Mouse (Mus musculus): ENCODE data around the gene Prcp. TPM values are rescaled to one million over a fixed set of nuclear protein-coding genes. Genes with fewer than 3 reads are reported as not detected.
A peak's percentile ranks its signal among the peaks of the same experiment; 100 is the strongest.

Prcp gene
- total and polyA plus RNA-seq, 3 experiments, result 20.1 to 28.9 (median 27.8) TPM

DNA sequence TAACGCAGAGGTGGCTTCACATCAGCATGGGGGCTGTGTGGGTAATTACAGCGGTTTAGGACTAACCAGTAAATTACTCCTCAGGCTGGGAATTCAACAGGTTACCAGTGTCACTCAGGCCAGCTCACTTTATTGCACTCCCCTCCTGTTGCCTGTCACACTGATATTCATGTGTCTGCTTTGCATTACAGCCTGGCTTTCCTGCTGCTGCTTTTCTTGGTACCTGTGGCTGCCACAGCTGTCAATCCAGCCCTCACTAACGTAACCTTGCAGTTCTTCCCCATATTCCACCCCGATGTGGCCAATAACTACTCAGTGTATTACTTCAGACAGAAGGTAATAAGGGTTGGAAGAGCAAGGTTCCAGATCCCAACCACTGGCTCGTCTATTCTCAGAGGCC, 65.5 kb downstream of the Prcp start:
- TF ChIP-seq EP300 (IDR thresholded peaks at IDR 0.05; ENCODE audit: low read length) (peak; percentile 6; the same call in 1 of the 2 replicates), ELF1 (IDR thresholded peaks at IDR 0.05; ENCODE audit: low read depth, low read length) (no peak)
- H3K27me3 ChIP-seq (replicated peaks), result no peaks in the 10 kb centered on the region
- no peaks in the 10 kb centered on the region for H3K79me2 ChIP-seq (replicated peaks; ENCODE audit: control insufficient read depth, extremely low read depth, insufficient read depth, poor library complexity, severe bottlenecking)
- H3K4me2 ChIP-seq (ENCODE audit: insufficient read depth, low read depth, poor library complexity, severe bottlenecking), result peak overlapping the region; percentile 39
- no peak overlapping the region for H3K9ac ChIP-seq (ENCODE audit: insufficient read depth, low read depth)
- H3K27ac ChIP-seq (ENCODE audit: insufficient read depth, low read depth), result 0 out of 2 replicates have a peak overlapping the region, but pooled peaks have one; percentile 11
- H3K36me3 ChIP-seq (replicated peaks in 1 of 2; ENCODE audit: control insufficient read depth in 1 of 2, insufficient read depth in 1 of 2, low read length in 1 of 2), result no peaks in the 10 kb centered on the region
- H3K4me3 ChIP-seq (replicated peaks in 1 of 3; ENCODE audit: low read depth in 2 of 3, low read length in 2 of 3, poor library complexity in 1 of 3), result peak overlapping the region in 1 of 3 experiments; percentile 13
- peak; percentile 50 for DNase-seq (ENCODE audit: extremely low read depth)
- dilution Hi-C loops (cut with MboI; ENCODE audit: extremely low pct_ligation_motif_present, extremely low pct_unique_long_range_greater_than_20kb, low sequenced_read_pairs), result no loop called here
- in situ Hi-C loops (cut with MboI; ENCODE audit: low pct_ligation_motif_present, low pct_unique_long_range_greater_than_20kb, low sequenced_read_pairs), result loop anchor here (10.0 kb wide), 1 partner anchor 65 kb away; the partner anchor contains the start of genes Ddias and Prcp
- H3K4me1 ChIP-seq (ENCODE audit: control insufficient read depth in 1 of 2, insufficient read depth in 2 of 2), result peaks cover 17 to 28% of the 10 kb centered on the region in 2 experiments
- H3K9me3 ChIP-seq (replicated peaks; ENCODE audit: low read length), result no peaks in the 10 kb centered on the region

DNA sequence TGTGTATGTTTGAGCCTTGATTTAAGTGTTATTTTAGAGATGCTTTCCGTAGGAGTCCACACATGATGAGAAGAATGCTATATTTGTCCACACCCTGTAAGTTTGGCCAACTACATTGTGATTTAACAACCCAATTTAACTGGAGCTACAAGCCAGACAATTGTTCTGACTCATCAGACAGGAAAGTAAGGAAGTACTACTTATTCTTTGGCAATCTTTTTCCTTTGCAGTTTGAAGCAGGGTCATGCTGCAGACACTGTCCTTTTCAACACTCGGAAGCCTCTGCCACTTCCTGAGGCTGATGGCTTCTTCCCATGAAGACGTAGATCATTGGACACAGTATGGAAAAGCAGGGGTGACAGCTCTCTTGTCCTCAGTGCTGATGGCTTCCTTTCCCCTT, 76.5 kb downstream of the Prcp start:
- no peak for TF ChIP-seq PAX5 (IDR thresholded peaks at IDR 0.05; ENCODE audit: low read length)
- TF ChIP-seq JUN (IDR thresholded peaks at IDR 0.05; ENCODE audit: insufficient read depth, low read depth, low read length), result no peak
- TF ChIP-seq MAX (IDR thresholded peaks at IDR 0.05; ENCODE audit: low read length), result no peak
- TF ChIP-seq TBP (conservative IDR thresholded peaks at IDR 0.05; ENCODE audit: low read depth, low read length), result no peak
- TF ChIP-seq POLR2A (IDR thresholded peaks at IDR 0.05; ENCODE audit: low read depth, low read length), result no peak
- no peak for TF ChIP-seq ZKSCAN1 (IDR thresholded peaks at IDR 0.05; ENCODE audit: borderline replicate concordance, low read depth, low read length)
- TF ChIP-seq ZNF384 (IDR thresholded peaks at IDR 0.05; ENCODE audit: low read depth, low read length), result no peak
- TF ChIP-seq MXI1 (IDR thresholded peaks at IDR 0.05; ENCODE audit: low read depth, low read length), result no peak
- no peak for TF ChIP-seq MEF2A (IDR thresholded peaks at IDR 0.05; ENCODE audit: borderline replicate concordance, low read depth, low read length)
- DNase-seq (ENCODE audit: extremely low read depth), result no peak
- in situ Hi-C loops (cut with MboI; ENCODE audit: low pct_ligation_motif_present, low pct_unique_long_range_greater_than_20kb, low sequenced_read_pairs) (no loop called here), dilution Hi-C loops (cut with MboI; ENCODE audit: extremely low pct_ligation_motif_present, extremely low pct_unique_long_range_greater_than_20kb, low sequenced_read_pairs) (no loop called here)
- Histone ChIP-seq H3K9ac (ENCODE audit: insufficient read depth, low read depth) (no peak overlapping the region), H3K36me3 (replicated peaks in 1 of 2; ENCODE audit: control insufficient read depth in 1 of 2, insufficient read depth in 1 of 2, low read length in 1 of 2) (no peaks in the 10 kb centered on the region), H3K27me3 (replicated peaks) (no peaks in the 10 kb centered on the region), H3K27ac (ENCODE audit: insufficient read depth, low read depth) (no peak overlapping the region), H3K4me2 (ENCODE audit: insufficient read depth, low read depth, poor library complexity, severe bottlenecking) (no peak overlapping the region), H3K4me1 (ENCODE audit: control insufficient read depth in 1 of 2, insufficient read depth in 2 of 2) (no peaks in the 10 kb centered on the region), H3K79me2 (replicated peaks; ENCODE audit: control insufficient read depth, extremely low read depth, insufficient read depth, poor library complexity, severe bottlenecking) (no peaks in the 10 kb centered on the region), H3K9me3 (replicated peaks; ENCODE audit: low read length) (no peaks in the 10 kb centered on the region), H3K4me3 (replicated peaks in 1 of 3; ENCODE audit: low read depth in 2 of 3, low read length in 2 of 3, poor library complexity in 1 of 3) (no peak overlapping the region)

GRCm38 (mm10) chr7:92952210-92952609, 77.9 kb downstream of the Prcp start:
- in situ Hi-C loops (cut with MboI; ENCODE audit: low pct_ligation_motif_present, low pct_unique_long_range_greater_than_20kb, low sequenced_read_pairs), result no loop called here
- dilution Hi-C loops (cut with MboI; ENCODE audit: extremely low pct_ligation_motif_present, extremely low pct_unique_long_range_greater_than_20kb, low sequenced_read_pairs), result no loop called here

More at GRCm38 (mm10) chr7:92952210-92952609, 77.9 kb downstream of the Prcp start:
- Histone ChIP-seq H3K36me3 (replicated peaks in 1 of 2; ENCODE audit: control insufficient read depth in 1 of 2, insufficient read depth in 1 of 2, low read length in 1 of 2) (no peaks in the 10 kb centered on the region), H3K4me3 (replicated peaks in 1 of 3; ENCODE audit: low read depth in 2 of 3, low read length in 2 of 3, poor library complexity in 1 of 3) (no peak overlapping the region), H3K9ac (ENCODE audit: insufficient read depth, low read depth) (no peak overlapping the region), H3K4me1 (ENCODE audit: control insufficient read depth in 1 of 2, insufficient read depth in 2 of 2) (no peaks in the 10 kb centered on the region), H3K4me2 (ENCODE audit: insufficient read depth, low read depth, poor library complexity, severe bottlenecking) (no peak overlapping the region), H3K79me2 (replicated peaks; ENCODE audit: control insufficient read depth, extremely low read depth, insufficient read depth, poor library complexity, severe bottlenecking) (no peaks in the 10 kb centered on the region), H3K27ac (ENCODE audit: insufficient read depth, low read depth) (no peak overlapping the region), H3K27me3 (replicated peaks) (no peaks in the 10 kb centered on the region), H3K9me3 (replicated peaks; ENCODE audit: low read length) (no peaks in the 10 kb centered on the region)
- TF ChIP-seq POLR2AphosphoS2 (IDR thresholded peaks at IDR 0.05; ENCODE audit: low read depth, low read length) (no peak), ELF1 (IDR thresholded peaks at IDR 0.05; ENCODE audit: low read depth, low read length) (no peak)
- DNase-seq (ENCODE audit: extremely low read depth), result no peak

All from CH12.LX (cell line).